Mouse (Mus musculus): Measurements from ENCODE around the gene Sirt5. TPM values are rescaled to one million over a fixed set of nuclear protein-coding genes. Genes with fewer than 3 reads are reported as not detected.

The Sirt5 gene
- 13.7 TPM for total RNA-seq (2023)

DNA sequence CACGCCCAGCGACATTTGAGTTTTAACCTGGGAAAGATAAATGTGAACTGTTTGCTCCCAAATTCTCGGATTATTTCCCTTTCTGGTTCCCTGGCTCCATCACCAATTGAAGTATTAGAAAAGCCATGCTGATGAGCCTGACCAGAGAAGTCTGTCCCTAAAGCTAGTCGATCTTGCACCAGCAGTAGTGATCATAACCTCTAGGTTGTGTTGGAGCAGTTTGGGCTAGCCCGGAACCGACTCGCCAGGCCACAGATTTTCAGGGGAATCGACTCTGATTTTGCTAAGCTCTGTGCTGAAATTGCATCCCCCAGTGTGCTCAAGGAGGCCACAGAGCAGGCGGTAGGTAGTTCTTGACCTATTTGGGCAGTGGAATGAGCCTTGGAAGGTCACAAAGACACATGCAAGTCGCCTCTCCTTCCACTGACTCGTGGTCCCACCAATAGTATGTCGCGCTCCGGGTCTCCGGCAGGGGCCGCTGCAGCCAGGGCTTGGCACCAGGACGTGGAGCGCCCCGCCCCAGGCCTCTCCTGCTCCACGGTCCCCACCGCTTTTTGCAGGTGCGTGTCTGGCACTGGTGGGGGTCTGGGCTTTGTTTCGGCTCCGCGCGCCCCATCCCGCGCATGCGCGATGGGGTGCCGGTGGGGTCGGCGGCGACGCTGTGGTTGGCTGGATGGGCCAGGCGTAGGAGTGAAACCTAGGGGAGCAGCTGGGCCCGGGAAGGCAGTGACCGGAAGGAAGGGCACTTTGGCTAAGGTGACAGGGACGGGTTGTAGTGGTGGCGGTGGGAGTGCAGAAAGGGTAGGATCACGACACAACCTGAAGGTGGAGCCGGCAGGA is at the start of gene Sirt5:
Gene Sirt5 (plus strand): TSS at position 512 of the 840 bp plus-strand sequence.

DNA sequence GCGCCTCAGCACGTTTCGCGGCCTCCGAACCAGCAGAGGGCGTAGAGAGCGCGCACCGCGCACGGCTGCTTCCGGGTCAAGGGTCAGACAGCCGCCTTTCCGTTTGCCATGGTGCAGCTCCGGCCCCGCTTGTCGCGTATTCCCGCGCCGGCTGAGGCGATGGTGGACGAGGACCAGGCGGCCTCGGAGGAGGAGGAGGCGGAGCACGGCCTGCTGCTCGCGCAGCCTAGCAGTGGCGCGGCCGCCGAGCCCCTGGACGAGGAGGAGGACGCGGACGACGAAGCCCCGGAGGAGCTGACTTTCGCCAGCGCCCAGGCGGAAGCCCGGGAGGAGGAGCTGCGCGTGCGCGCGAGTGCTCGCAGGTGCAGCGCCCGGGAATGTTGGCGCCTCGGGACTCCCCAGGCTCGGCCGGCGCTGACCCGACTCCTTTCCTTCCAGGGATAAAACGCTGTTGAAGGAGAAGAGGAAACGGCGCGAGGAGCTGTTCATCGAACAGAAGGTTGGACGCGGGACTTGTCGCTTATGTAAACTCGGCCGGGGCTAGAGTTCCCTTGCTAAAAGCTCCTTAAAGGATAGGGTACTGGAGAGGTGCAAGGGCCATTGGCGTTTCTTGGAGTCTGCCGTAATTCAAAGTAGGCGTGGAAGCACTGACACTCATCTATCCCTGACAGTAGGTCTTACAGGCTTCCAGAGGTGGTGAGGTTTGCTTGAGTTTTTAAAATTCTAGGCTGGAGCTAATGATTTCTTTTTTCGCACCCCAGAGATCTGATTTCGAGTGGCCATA is 33.2 kb downstream of the Sirt5 start, which contains the start of gene Nol7:
Gene Nol7 (plus strand): TSS at position 94 of the 784 bp plus-strand sequence.

Other genes with a start within 250 kb of the Sirt5 start
- gene Tbc1d7, start 194.0 kb upstream of the Sirt5 start, total RNA-seq (2023): 8.5 TPM
- gene Gfod1, start 61.3 kb upstream of the Sirt5 start, total RNA-seq (2023): 13.6 TPM
- 138 TPM for gene Nol7, start 32.9 kb downstream of the Sirt5 start, total RNA-seq (2023)
- 156 TPM for gene Ranbp9, start 115.8 kb downstream of the Sirt5 start, total RNA-seq (2023)
- 22.5 TPM for gene Mcur1, start 194.7 kb downstream of the Sirt5 start, total RNA-seq (2023)